Mouse (Mus musculus) ES-Bruce4 (cell line): ENCODE data around the gene Filip1l. TPM values are rescaled to one million over a fixed set of nuclear protein-coding genes. Genes with fewer than 3 reads are reported as not detected.

Experiments used
- H3K27ac ChIP-seq: 2 replicates; pipeline ENCODE4 v1.5.1; 2012; ENCODE audit warnings: low read length, inconsistent platforms; ENCODE audit not compliant: insufficient read depth
- H3K27me3 ChIP-seq: 2 replicates; pipeline ENCODE4 v1.6.1; 2012; ENCODE audit warnings: mild to moderate bottlenecking, low read length, inconsistent platforms; ENCODE audit not compliant: control insufficient read depth, poor library complexity, insufficient read depth, severe bottlenecking
- H3K36me3 ChIP-seq: 2 replicates; pipeline ENCODE4 v1.6.1; 2012; ENCODE audit warnings: inconsistent platforms, mild to moderate bottlenecking, low read length, moderate library complexity; ENCODE audit not compliant: control insufficient read depth, poor library complexity, insufficient read depth, severe bottlenecking
- H3K4me1 ChIP-seq: one replicate; pipeline ENCODE4 v1.8.1; 2011; ENCODE audit warnings: low read length; ENCODE audit not compliant: control insufficient read depth, insufficient read depth
- H3K4me3 ChIP-seq: 2 replicates; pipeline ENCODE4 v1.5.1; 2011; ENCODE audit warnings: low read depth, mild to moderate bottlenecking, low read length
- H3K9ac ChIP-seq: 2 replicates; pipeline ENCODE4 v1.6.1; 2012; ENCODE audit warnings: low read depth, mild to moderate bottlenecking, inconsistent platforms; ENCODE audit not compliant: poor library complexity, severe bottlenecking
- H3K9me3 ChIP-seq: replicated peaks from 2 replicates; pipeline ENCODE4 v1.6.1; 2012; ENCODE audit warnings: mild to moderate bottlenecking, low read length, inconsistent platforms; ENCODE audit not compliant: control insufficient read depth, poor library complexity, insufficient read depth, severe bottlenecking
- CTCF ChIP-seq: IDR thresholded peaks from one replicate; pipeline ENCODE4 v1.8.1; 2011; ENCODE audit warnings: low read depth, low read length
- EP300 ChIP-seq: IDR thresholded peaks from 2 replicates; pipeline ENCODE4 v1.6.1; 2011; ENCODE audit warnings: low read depth, low read length; ENCODE audit not compliant: insufficient read depth
- POLR2A ChIP-seq: IDR thresholded peaks from one replicate; pipeline ENCODE4 v1.8.1; 2011; ENCODE audit warnings: low read length; ENCODE audit not compliant: insufficient read depth
- polyA plus RNA-seq: library from polyadenylated mRNA; stranded (reverse); fragments of >200 nt; gene quantifications from 2 replicates; pipeline ENCODE4 v1.2.4, GENCODE M21; 2011; ENCODE audit warnings: low read depth; ENCODE audit not compliant: missing spikeins, insufficient read depth, insufficient read length

Filip1l gene
- polyA plus RNA-seq, 1 experiment = 2.0 TPM

DNA sequence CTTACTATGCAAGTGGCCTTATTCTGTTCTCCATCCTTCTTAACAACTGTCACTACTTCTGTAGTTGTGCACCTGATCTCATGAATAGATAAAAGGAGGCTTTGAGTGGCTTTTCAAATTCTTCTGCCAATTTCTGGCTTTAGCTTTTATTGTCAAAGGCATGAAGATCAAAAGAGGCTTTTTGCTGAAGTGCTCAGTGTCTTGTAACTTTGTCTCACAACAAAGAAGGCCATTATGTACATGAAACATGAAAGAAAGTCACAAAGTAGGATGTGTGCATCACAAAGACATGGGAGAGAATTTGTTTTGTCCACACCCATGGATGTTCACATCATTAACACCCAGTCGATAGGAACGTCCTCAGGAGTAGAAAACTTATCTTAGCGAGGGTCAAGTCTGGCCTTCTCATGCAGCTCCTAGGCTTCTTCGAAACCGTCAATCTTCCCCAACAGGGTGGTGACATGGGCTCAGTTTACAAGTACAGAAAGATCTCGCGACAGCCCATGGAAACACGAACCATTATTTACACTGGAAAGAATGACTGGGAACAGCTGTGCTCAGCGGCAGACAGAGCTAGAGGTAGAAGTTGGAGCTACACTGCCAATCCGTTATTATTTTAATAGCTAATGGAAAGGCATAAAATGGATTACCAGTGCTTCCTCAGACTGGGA, 120.7 kb downstream of the Filip1l start:
- no peaks in the 10 kb centered on the region for H3K36me3 ChIP-seq
- no peaks in the 10 kb centered on the region for H3K9me3 ChIP-seq
- TF ChIP-seq CTCF = no peak
- TF ChIP-seq POLR2A = no peak
- no peak for TF ChIP-seq EP300
- H3K27ac ChIP-seq = no peak overlapping the region
- H3K27me3 ChIP-seq = no peaks in the 10 kb centered on the region
- H3K9ac ChIP-seq = no peak overlapping the region
- H3K4me3 ChIP-seq = no peak overlapping the region
- H3K4me1 ChIP-seq = no peaks in the 10 kb centered on the region

DNA sequence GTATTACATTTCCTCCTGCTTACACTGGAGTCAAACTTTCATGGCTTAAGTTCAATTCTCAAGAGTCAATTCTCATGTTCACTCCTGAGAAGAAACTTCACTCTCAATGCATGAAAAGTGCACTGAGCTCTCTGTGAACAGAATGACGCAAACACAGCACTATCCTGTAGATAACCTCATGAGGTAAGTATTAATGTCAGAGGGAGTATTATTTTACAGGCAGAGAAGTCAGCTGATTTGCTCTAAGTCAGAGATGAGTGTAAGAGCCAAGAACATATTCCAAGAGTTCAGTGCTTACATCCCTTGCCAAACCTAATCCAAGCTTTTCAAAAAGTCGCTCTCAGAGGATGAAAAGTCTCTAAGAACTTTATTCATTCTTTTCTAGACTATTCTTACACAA, 125.6 kb downstream of the Filip1l start:
- Histone ChIP-seq H3K36me3 (no peaks in the 10 kb centered on the region), H3K4me1 (no peaks in the 10 kb centered on the region), H3K27me3 (no peaks in the 10 kb centered on the region), H3K27ac (no peak overlapping the region), H3K9ac (no peak overlapping the region), H3K4me3 (no peak overlapping the region), H3K9me3 (no peaks in the 10 kb centered on the region)
- TF ChIP-seq CTCF (no peak), POLR2A (no peak), EP300 (no peak)

GRCm38 (mm10) chr16:57479776-57480175, 126.9 kb downstream of the Filip1l start:
- H3K27ac ChIP-seq = no peak overlapping the region
- TF ChIP-seq POLR2A (no peak), CTCF (no peak), EP300 (no peak)
- no peaks in the 10 kb centered on the region for H3K9me3 ChIP-seq

DNA sequence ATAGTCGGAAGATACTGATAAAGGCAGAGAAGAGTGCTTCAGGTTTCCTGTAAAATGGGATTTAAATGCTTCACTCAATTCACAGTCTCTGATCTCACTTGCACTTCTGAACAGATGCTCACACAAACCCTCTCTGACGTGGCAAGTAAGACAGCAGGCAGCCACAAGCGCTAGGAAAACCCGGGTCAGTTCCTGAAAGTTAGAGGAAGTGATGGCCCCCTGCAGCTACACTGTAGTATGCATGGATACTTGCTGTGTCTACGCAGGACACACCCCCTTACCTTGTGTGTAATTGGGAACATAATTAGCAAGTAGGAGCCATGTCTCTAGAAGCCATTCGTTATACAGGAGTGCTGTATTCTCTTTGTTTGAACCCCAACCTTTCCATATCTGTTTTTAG, 129.4 kb downstream of the Filip1l start:
- no peak for TF ChIP-seq EP300
- TF ChIP-seq CTCF = no peak
- no peak for TF ChIP-seq POLR2A
- Histone ChIP-seq H3K27me3 (no peaks in the 10 kb centered on the region), H3K4me3 (no peak overlapping the region), H3K4me1 (no peaks in the 10 kb centered on the region), H3K36me3 (no peaks in the 10 kb centered on the region), H3K27ac (no peak overlapping the region), H3K9ac (no peak overlapping the region), H3K9me3 (no peaks in the 10 kb centered on the region)

More at GRCm38 (mm10) chr16:57479776-57480175, 126.9 kb downstream of the Filip1l start:
- no peaks in the 10 kb centered on the region for H3K27me3 ChIP-seq
- H3K4me3 ChIP-seq = no peak overlapping the region
- H3K4me1 ChIP-seq = no peaks in the 10 kb centered on the region
- no peaks in the 10 kb centered on the region for H3K36me3 ChIP-seq
- no peak overlapping the region for H3K9ac ChIP-seq

- no peak overlapping the region for H3K9ac ChIP-seq
- H3K27ac ChIP-seq = no peak overlapping the region
- H3K36me3 ChIP-seq = no peaks in the 10 kb centered on the region
- H3K9me3 ChIP-seq = no peaks in the 10 kb centered on the region
- no peak overlapping the region for H3K4me3 ChIP-seq
- H3K4me1 ChIP-seq = no peaks in the 10 kb centered on the region
- H3K27me3 ChIP-seq = no peaks in the 10 kb centered on the region
- TF ChIP-seq EP300 (no peak), CTCF (no peak), POLR2A (no peak)
Observed at GRCm38 (mm10) chr16:57482911-57483310, 130.0 kb downstream of the Filip1l start.

- Histone ChIP-seq H3K36me3 (no peaks in the 10 kb centered on the region), H3K9ac (no peak overlapping the region), H3K4me3 (no peak overlapping the region), H3K27me3 (no peaks in the 10 kb centered on the region), H3K9me3 (no peaks in the 10 kb centered on the region), H3K4me1 (no peaks in the 10 kb centered on the region), H3K27ac (no peak overlapping the region)
- TF ChIP-seq CTCF (no peak), EP300 (no peak), POLR2A (no peak)
Observed at GRCm38 (mm10) chr16:57483503-57483902, 130.6 kb downstream of the Filip1l start.
